In the genomic region with DNA sequence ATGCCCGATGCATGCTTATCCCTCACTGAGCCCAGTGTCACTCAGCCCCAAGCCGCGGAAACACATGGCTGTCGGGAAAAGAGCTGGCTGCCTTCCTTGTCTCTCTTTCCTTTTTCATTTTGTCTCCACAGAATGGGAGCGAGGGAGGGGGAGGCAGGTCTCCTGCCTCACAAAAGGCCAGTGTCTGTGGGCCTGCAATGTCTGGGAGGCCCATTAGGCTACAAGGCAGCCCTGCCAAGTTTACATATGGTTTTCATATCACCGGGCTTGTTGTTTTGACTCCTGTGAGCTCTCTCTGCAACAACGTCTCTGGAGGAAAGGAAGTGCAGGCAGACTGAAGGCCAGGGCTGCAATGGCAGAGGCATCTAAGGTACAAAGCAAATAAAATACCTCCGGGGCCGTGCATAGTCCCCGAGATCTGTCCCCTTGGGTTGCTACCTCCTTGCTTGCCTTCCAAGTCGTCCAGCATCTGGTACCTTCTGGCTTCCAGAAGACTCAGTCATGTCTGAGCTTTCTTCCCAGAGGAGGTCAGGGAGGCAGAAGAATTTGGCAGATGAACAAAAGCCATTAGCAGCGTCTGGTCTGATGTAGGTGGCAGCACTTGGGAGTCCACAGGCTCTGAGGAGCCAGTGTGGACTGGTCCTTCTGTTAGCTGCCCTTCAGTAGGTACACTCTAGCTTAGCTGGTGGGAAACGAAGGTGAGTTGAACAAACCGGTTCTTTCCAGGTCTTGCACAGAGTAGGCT, we compare ENCODE assay signal across 8 mouse cellular contexts. TPM values are rescaled to one million over a fixed set of nuclear protein-coding genes. Genes with fewer than 3 reads are reported as not detected.
DNase-seq lines count a peak whose midpoint lies in the region; ATAC-seq lines count a peak whose summit lies in the region.

No protein-coding gene starts in this region.

- no peak overlapping the region for H3K9ac ChIP-seq in stomach, embryonic 15.5 days

- WGBS in stomach, embryonic 15.5 days, result 32% methylated on average over 14 of the region's 14 CpGs

- DNase-seq in adrenal gland, adult 2 months, result peak; percentile 6
- DNase-seq in adrenal gland, postnatal 4 days (ENCODE audit: low spot score in 2 of 2), result no peak
- DNase-seq in cerebellum, postnatal 25 days, result peak; percentile 32 to 43
- DNase-seq in heart, adult 8-10 months (ENCODE audit: low spot score), result peak; percentile 84
- peak; percentile 28 for DNase-seq in kidney, adult 18-20 months
- no peak for DNase-seq in right cerebral cortex, adult 18-20 months

- peaks cover 13% of the 10 kb centered on the region for H3K4me1 ChIP-seq in stomach, embryonic 15.5 days

- H3K9me3 ChIP-seq in stomach, embryonic 15.5 days, result no peaks in the 10 kb centered on the region

- peak overlapping the region; percentile 52 for H3K27ac ChIP-seq in stomach, embryonic 15.5 days

- no peak overlapping the region for H3K4me3 ChIP-seq in stomach, embryonic 15.5 days (replicated peaks)

- no peak for ATAC-seq in stomach, embryonic 15.5 days (ENCODE audit: insufficient read depth, low FRiP score, low read depth)
- no peak for ATAC-seq in CD4-positive, CD25-positive, alpha-beta regulatory T cell, adult 4 months

- H3K36me3 ChIP-seq in stomach, embryonic 15.5 days, result no peaks in the 10 kb centered on the region

- H3K27me3 ChIP-seq in stomach, embryonic 15.5 days (replicated peaks), result no peaks in the 10 kb centered on the region

- peak overlapping the region; percentile 5; the same call in 1 of the 2 replicates for H3K4me2 ChIP-seq in stomach, embryonic 15.5 days

RNA-seq across cellular contexts. Expression of a gene that starts 19.4 kb away (rescaled TPM):
- 10 to 100 TPM; 16.8 to 24.3 TPM for total RNA-seq in adrenal gland, adult 2 months (2021)
- polyA plus RNA-seq in adrenal gland, adult 2 months (2012; rRNA removed), result 37.4 and 41.9 TPM in 2 replicates
- total RNA-seq in adrenal gland, postnatal 4 days (2021), result 10 to 100 TPM; 34.4 to 38.9 TPM
- 10 to 100 TPM; 36.0 to 52.1 (median 41.2) TPM for total RNA-seq in heart, adult 8-10 months (2022)
- polyA plus RNA-seq in stomach, embryonic 15.5 days (2015; fragmentation: Nextera tagmentation; extraction: Ambion mirVana), result 47.9 and 50.3 TPM in 2 replicates
- polyA plus RNA-seq in CD4-positive, CD25-positive, alpha-beta regulatory T cell, adult 4 months (2017; shearing (Covaris generic)), result 1 to 10 TPM; 3.4 to 5.0 TPM

Comparison
In these comparisons a context has a peak if more than half of its experiments do, and no peak if none do; other contexts are left out.
1. DNase-seq: peak in adrenal gland, adult 2 months (single experiment), cerebellum, postnatal 25 days (2 of 2), heart, adult 8-10 months (single experiment) and kidney, adult 18-20 months (single experiment); none in adrenal gland, postnatal 4 days (0 of 2) and right cerebral cortex, adult 18-20 months (single experiment).